Mouse (Mus musculus) brain, embryonic 14.5 days (tissue): ENCODE data around the gene Gm4881. TPM values are rescaled to one million over a fixed set of nuclear protein-coding genes. Genes with fewer than 3 reads are reported as not detected.
A peak's percentile ranks its signal among the peaks of the same experiment; 100 is the strongest.

Source experiments
- DNase-seq: peaks from one replicate; pipeline ENCODE4 v3.0.0-alpha.2; 2011; ENCODE audit warnings: low read depth
- CTCF ChIP-seq: fragments of 200-500 bp; IDR thresholded peaks from 2 replicates; pipeline ENCODE4 v1.5.1; 2012; ENCODE audit warnings: inconsistent platforms, mild to moderate bottlenecking, moderate library complexity, borderline replicate concordance; ENCODE audit not compliant: insufficient read depth, insufficient read length; ENCODE audit errors: extremely low read depth
- POLR2A ChIP-seq: fragments of 200-500 bp; IDR thresholded peaks from 2 replicates; pipeline ENCODE4 v1.6.1; 2012; ENCODE audit warnings: mild to moderate bottlenecking, inconsistent platforms, borderline replicate concordance; ENCODE audit not compliant: poor library complexity, insufficient read depth, insufficient read length, severe bottlenecking; ENCODE audit errors: extremely low read depth
- polyA plus RNA-seq: library from polyadenylated mRNA; depleted of rRNA; stranded (reverse); fragments of >200 nt; gene quantifications from 2 replicates; pipeline ENCODE4 v1.2.3, GENCODE M21; 2012

Gene Gm4881
- polyA plus RNA-seq, 1 experiment: 11.2 TPM

GRCm38 (mm10) chr7:24971261-24971971 lies 27.1 kb upstream of the Gm4881 start:
- TF ChIP-seq POLR2A (no peak), CTCF (peak; percentile 68; the same call in 1 of the 2 replicates)

GRCm38 (mm10) chr7:24970341-24970740 lies 26.0 kb upstream of the Gm4881 start:
- no peak for TF ChIP-seq POLR2A
- TF ChIP-seq CTCF: no peak
- DNase-seq: no peak

More at GRCm38 (mm10) chr7:24971261-24971971, 27.1 kb upstream of the Gm4881 start:
- DNase-seq: peak; percentile 75

GRCm38 (mm10) chr7:24969805-24970204 lies 25.5 kb upstream of the Gm4881 start:
- no peak for TF ChIP-seq POLR2A
- TF ChIP-seq CTCF: no peak
- DNase-seq: peak; percentile 31

GRCm38 (mm10) chr7:24968463-24968862 lies 24.2 kb upstream of the Gm4881 start:
- TF ChIP-seq POLR2A (no peak), CTCF (no peak)
- no peak for DNase-seq

- DNase-seq: no peak
- no peak for TF ChIP-seq CTCF
- TF ChIP-seq POLR2A: no peak
Measured at GRCm38 (mm10) chr7:24967966-24968365, 23.7 kb upstream of the Gm4881 start.

- peak; percentile 75 for DNase-seq
- TF ChIP-seq CTCF (peak; percentile 81), POLR2A (no peak)
Measured at GRCm38 (mm10) chr7:24964897-24965535, 20.7 kb upstream of the Gm4881 start.

GRCm38 (mm10) chr7:24964288-24964687 lies 20.0 kb upstream of the Gm4881 start:
- DNase-seq: no peak
- no peak for TF ChIP-seq POLR2A
- no peak for TF ChIP-seq CTCF

- no peak for DNase-seq
Measured at GRCm38 (mm10) chr7:24955226-24955625, 10.9 kb upstream of the Gm4881 start.

GRCm38 (mm10) chr7:24954450-24954849 lies 10.2 kb upstream of the Gm4881 start:
- TF ChIP-seq POLR2A: no peak
- no peak for TF ChIP-seq CTCF
- no peak for DNase-seq

More at GRCm38 (mm10) chr7:24955226-24955625, 10.9 kb upstream of the Gm4881 start:
- TF ChIP-seq CTCF: no peak
- TF ChIP-seq POLR2A: no peak

- no peak for DNase-seq
- TF ChIP-seq POLR2A (no peak), CTCF (no peak)
Measured at GRCm38 (mm10) chr7:24953966-24954365, 9.7 kb upstream of the Gm4881 start.

- TF ChIP-seq CTCF (peak; percentile 91), POLR2A (no peak)
- DNase-seq: peak; percentile 75
Measured at GRCm38 (mm10) chr7:24949958-24950623, 5.8 kb upstream of the Gm4881 start.

GRCm38 (mm10) chr7:24948774-24949173 lies 4.5 kb upstream of the Gm4881 start:
- no peak for TF ChIP-seq CTCF
- no peak for TF ChIP-seq POLR2A
- DNase-seq: peak; percentile 34
